Mouse (Mus musculus) megakaryocyte, embryonic 14.5 days (primary cell): ENCODE results near the gene Tnp1. TPM values are rescaled to one million over a fixed set of nuclear protein-coding genes. Genes with fewer than 3 reads are reported as not detected.

ENCODE experiments used
- H3K27me3 ChIP-seq: replicated peaks from 2 replicates; pipeline ENCODE3; 2012; ENCODE audit warnings: inconsistent platforms
- H3K36me3 ChIP-seq: replicated peaks from 2 replicates; pipeline ENCODE3; 2012; ENCODE audit warnings: low read length, inconsistent platforms, mixed read lengths
- H3K4me1 ChIP-seq: 2 replicates; pipeline ENCODE4 v1.6.1; 2012; ENCODE audit warnings: inconsistent platforms
- H3K4me3 ChIP-seq: replicated peaks from 2 replicates; pipeline ENCODE3; 2012; ENCODE audit warnings: moderate library complexity, mild to moderate bottlenecking, inconsistent platforms
- H3K9me3 ChIP-seq: 2 replicates; pipeline ENCODE4 v1.6.1; 2012; ENCODE audit warnings: inconsistent platforms
- FLI1 ChIP-seq: IDR thresholded peaks from 2 replicates; pipeline ENCODE4 v1.6.1; 2012; ENCODE audit warnings: low read length, inconsistent platforms, mixed read lengths
- GATA1 ChIP-seq: IDR thresholded peaks from 3 replicates; pipeline ENCODE4 v1.6.1; 2012; ENCODE audit warnings: mixed read lengths, low read length, inconsistent platforms, borderline replicate concordance
- polyA plus RNA-seq: library from polyadenylated mRNA; stranded (reverse); fragments of >175 nt; gene quantifications from 2 replicates; pipeline ENCODE4 v1.2.3, GENCODE M21; 2012; ENCODE audit warnings: low replicate concordance; ENCODE audit not compliant: insufficient read depth

Gene Tnp1
- polyA plus RNA-seq, 1 experiment, result not detected

- H3K9me3 ChIP-seq, result peaks cover 3% of the 10 kb centered on the region
- no peaks in the 10 kb centered on the region for H3K4me1 ChIP-seq
- no peak overlapping the region for H3K4me3 ChIP-seq
- no peaks in the 10 kb centered on the region for H3K36me3 ChIP-seq
- TF ChIP-seq FLI1 (no peak), GATA1 (no peak)
- H3K27me3 ChIP-seq, result no peaks in the 10 kb centered on the region
Measured at GRCm38 (mm10) chr1:73026157-73026556, 10.4 kb upstream of the Tnp1 start.

- Histone ChIP-seq H3K27me3 (no peaks in the 10 kb centered on the region), H3K4me3 (no peak overlapping the region), H3K36me3 (no peaks in the 10 kb centered on the region), H3K4me1 (no peaks in the 10 kb centered on the region), H3K9me3 (peaks cover 27% of the 10 kb centered on the region)
- no peak for TF ChIP-seq GATA1
- TF ChIP-seq FLI1, result no peak
Measured at GRCm38 (mm10) chr1:73006847-73007246, 8.9 kb downstream of the Tnp1 start.

DNA sequence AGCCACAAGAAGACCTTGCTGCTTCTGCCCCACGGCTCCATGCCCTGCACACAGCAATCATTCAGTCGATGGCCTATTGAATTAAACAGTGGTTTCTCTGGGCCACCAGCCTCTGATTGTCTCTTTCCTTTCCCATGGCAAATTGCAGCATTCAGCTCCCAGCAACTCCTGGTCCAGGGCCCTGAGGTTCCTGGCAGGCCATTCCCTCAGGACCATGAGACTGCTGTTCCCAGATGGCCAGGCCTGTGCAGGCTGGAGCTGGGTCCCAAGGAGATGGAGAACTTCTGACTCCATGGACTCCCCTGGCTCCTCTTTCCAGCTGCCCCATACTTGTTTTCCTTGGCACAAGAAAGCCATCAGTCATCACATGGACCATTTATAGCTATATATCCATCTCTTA lies 10.8 kb downstream of the Tnp1 start:
- TF ChIP-seq GATA1, result no peak
- no peak for TF ChIP-seq FLI1
- H3K9me3 ChIP-seq, result peaks cover 29% of the 10 kb centered on the region
- H3K4me1 ChIP-seq, result no peaks in the 10 kb centered on the region
- no peaks in the 10 kb centered on the region for H3K27me3 ChIP-seq
- H3K36me3 ChIP-seq, result no peaks in the 10 kb centered on the region
- no peak overlapping the region for H3K4me3 ChIP-seq

DNA sequence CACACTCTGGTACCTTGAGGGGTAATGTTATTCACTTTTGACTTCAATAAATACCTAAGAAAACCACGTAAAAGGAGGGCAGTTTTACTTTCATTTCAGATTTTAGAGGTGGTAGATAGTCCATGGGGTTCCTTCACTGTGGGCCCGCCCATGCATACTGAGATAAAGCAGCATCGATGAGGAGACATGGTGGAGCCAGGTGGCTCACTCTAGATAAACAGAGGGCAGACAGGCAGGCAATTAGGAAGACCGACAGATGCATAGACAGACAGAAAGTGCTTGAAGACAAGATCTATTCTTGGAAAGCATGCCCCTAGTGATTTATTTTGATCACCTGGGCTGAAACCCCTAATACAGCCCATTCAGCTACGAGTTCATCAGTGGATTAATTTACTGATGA lies 13.1 kb downstream of the Tnp1 start:
- peaks cover 30% of the 10 kb centered on the region for H3K9me3 ChIP-seq
- H3K27me3 ChIP-seq, result no peaks in the 10 kb centered on the region
- H3K4me3 ChIP-seq, result no peak overlapping the region
- H3K4me1 ChIP-seq, result no peaks in the 10 kb centered on the region
- TF ChIP-seq FLI1 (no peak), GATA1 (no peak)
- H3K36me3 ChIP-seq, result no peaks in the 10 kb centered on the region

DNA sequence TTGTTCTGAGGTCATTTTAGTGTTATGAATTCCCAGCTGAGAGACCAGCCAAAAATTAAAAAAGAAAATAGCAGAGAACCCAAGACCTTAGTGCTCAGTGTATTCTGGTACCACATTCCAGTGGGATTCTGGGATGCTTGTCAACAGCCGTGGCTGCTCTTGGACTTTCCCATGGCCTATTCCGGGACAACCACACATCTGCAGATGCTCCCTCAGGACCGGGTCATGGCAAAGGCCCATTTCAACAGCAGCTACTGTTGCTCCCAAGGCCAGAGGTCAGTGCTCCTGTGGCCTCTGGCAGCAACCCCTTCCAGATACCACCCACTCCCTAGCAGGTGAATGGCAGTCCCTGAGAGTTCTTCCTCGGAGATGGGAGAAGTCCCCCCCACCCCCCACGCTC lies 13.7 kb downstream of the Tnp1 start:
- no peaks in the 10 kb centered on the region for H3K36me3 ChIP-seq
- no peak overlapping the region for H3K4me3 ChIP-seq
- H3K27me3 ChIP-seq, result no peaks in the 10 kb centered on the region
- TF ChIP-seq FLI1 (no peak), GATA1 (no peak)
- no peaks in the 10 kb centered on the region for H3K4me1 ChIP-seq
- peaks cover 28% of the 10 kb centered on the region for H3K9me3 ChIP-seq

GRCm38 (mm10) chr1:72994751-72995528 lies 20.8 kb downstream of the Tnp1 start:
- no peaks in the 10 kb centered on the region for H3K27me3 ChIP-seq
- H3K36me3 ChIP-seq, result no peaks in the 10 kb centered on the region
- no peak overlapping the region for H3K4me3 ChIP-seq
- H3K9me3 ChIP-seq, result peaks cover 31% of the 10 kb centered on the region
- no peaks in the 10 kb centered on the region for H3K4me1 ChIP-seq
- no peak for TF ChIP-seq GATA1

DNA sequence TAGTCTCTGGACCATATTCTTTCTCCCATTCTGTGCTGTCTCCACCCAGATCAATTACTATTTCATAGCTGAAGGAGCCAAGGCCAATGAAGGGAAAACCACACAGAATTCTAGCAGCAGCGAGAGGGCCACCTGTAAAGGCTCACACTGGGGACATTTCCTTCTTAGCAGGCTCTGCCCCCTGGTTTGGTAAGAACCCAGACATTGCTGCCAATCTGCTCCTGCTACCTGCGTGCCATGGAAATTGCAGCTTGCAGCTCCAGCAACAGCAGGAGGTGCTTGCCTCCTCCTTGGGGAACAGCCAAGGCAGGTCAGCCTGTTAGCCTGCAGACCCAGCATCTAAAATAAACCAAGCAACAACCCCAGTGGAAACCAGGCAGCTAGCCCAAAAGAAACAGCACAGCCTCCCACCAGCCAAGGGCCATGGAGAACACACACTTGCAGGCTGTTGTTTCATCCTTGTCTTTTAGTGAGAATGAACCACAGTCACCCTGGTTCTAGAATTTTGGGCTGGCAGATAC lies 22.7 kb downstream of the Tnp1 start:
- Histone ChIP-seq H3K27me3 (no peaks in the 10 kb centered on the region), H3K36me3 (no peaks in the 10 kb centered on the region), H3K4me3 (no peak overlapping the region), H3K9me3 (peaks cover 26% of the 10 kb centered on the region), H3K4me1 (no peaks in the 10 kb centered on the region)
- TF ChIP-seq FLI1, result no peak

GRCm38 (mm10) chr1:72992209-72992608 lies 23.5 kb downstream of the Tnp1 start:
- H3K9me3 ChIP-seq, result peaks cover 24% of the 10 kb centered on the region
- H3K4me1 ChIP-seq, result no peaks in the 10 kb centered on the region
- TF ChIP-seq GATA1, result no peak
- TF ChIP-seq FLI1, result no peak
- H3K27me3 ChIP-seq, result no peaks in the 10 kb centered on the region
- H3K4me3 ChIP-seq, result no peak overlapping the region
- no peaks in the 10 kb centered on the region for H3K36me3 ChIP-seq

- Histone ChIP-seq H3K4me1 (no peaks in the 10 kb centered on the region), H3K36me3 (no peaks in the 10 kb centered on the region), H3K27me3 (no peaks in the 10 kb centered on the region), H3K9me3 (peaks cover 21% of the 10 kb centered on the region), H3K4me3 (no peak overlapping the region)
- TF ChIP-seq GATA1 (no peak), FLI1 (no peak)
Measured at GRCm38 (mm10) chr1:72988904-72989303, 26.8 kb downstream of the Tnp1 start.

DNA sequence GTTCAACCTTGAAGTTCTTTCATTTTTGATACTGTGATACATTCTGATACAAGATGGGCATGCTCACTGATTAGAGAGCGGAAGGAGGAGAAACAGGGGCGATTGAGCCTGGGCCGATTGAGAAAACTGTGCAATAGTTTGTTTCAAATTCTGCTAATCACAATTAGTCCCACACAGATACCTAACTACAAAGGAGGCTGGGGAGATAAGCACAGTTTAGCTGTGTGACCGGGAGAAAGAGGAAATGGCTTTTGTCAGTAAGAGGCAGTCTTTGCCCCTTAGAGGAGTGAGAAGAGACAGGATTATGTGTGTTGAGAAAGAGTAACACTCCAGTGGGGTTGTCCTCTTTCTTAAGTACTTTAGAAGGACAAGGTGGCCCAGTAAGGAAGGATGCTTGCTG lies 29.0 kb downstream of the Tnp1 start:
- Histone ChIP-seq H3K36me3 (no peaks in the 10 kb centered on the region), H3K4me3 (no peak overlapping the region), H3K4me1 (no peaks in the 10 kb centered on the region), H3K9me3 (peaks cover 19% of the 10 kb centered on the region), H3K27me3 (no peaks in the 10 kb centered on the region)
- TF ChIP-seq FLI1 (no peak), GATA1 (no peak)
